Mouse (Mus musculus) yolk sac, embryonic 10.5 days (tissue): ENCODE measurements around the gene Pdik1l.

ENCODE experiments used
- DNase-seq: peaks from one replicate; pipeline ENCODE4 v3.0.0-alpha.2; 2017; ENCODE audit warnings: low spot score

The Pdik1l gene

DNA sequence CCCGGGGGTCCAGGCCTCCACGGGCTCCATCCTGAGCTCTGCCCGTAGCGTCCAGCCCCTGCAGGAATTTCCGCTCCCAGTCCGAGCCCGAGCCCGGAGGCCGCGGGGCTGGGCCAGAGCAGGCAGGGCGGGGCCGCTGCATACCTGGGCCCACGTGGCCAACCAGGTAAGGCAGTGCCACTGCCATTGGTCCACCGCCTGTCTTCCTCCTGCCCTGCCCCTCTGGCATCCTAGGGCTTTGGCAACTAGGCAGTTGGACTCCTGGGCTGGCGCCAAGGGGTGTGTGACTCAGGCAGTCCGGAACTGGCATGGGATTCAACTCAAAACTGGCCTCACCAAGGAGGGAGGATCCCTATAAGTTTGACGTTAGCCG lies 49.4 kb downstream of the Pdik1l start, which contains the start of gene Cnksr1:
TSS of gene Cnksr1 (minus strand) at position 121 of the 373 bp plus-strand sequence.
- DNase-seq = peak; percentile 76

DNA sequence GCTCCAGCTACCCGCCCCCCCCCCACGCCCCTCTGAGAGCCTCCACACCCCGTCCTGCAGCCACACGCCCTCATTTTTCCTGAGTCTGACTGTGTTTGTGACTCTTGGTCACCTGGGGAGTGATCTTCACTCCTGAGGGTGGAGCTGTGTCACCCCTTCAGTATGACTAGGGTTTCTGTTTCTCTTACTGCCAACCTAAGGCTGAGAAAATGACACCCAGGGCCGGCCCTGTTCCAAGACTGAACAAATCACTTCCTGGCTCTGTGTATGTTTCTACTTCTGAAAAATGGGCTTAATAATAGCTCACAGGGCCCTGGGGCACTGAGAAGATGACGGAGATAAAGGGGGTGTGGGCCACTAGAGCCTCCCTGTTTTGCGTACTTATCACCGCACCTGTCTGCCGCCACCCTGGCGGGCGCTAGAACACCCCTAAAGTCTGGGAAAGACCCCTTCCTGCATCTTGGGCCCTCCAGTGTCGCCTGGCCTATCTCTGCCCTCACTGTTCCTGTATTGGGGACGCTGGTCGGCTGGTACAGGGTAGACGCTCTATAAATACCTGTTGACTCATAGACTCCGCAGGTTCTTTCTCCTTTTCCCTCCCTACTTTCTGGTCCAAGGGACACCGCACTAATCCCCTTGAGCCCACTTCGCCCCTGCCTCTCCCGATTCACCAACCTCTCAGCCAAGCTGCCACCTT lies 50.0 kb downstream of the Pdik1l start:
- no peak for DNase-seq

DNA sequence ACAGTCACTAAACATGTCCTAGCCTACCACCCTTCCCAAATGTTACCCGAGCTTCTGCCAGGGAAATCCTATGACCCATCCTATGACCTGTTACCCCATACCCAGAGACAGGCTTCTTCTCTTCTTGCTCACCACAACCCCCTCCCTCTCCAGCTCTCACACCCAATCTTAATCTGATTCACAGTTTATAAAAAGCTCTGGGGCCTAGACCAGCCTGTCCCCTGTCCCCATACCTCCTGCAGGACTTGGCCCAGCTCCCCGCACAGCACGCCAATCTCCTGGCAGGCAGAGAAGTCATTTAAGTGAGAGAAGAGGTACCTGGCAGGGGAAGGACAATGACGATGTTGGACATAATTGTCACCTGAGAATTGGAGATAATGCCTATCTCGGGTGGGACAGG lies 52.8 kb downstream of the Pdik1l start:
- DNase-seq = no peak

DNA sequence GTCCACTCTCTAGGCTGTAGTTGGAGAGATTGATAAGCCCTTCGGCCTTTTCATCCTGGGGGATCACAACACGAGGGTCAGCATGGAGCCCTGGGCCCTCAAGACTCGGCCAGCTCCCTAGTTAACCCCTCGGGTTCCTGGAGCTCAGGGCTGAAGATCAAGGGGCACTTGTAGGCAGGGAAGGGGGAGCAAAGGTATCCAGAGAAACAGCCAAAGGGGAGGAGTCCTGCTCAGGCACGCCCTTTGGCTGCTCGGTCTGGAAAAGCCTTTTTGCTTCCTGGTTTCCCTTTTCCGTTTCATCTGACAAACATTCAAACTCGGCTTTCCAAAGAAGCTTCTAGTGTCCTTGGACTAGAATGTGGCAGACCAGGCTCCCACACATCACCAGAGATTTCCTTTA lies 57.3 kb downstream of the Pdik1l start:
- no peak for DNase-seq

DNA sequence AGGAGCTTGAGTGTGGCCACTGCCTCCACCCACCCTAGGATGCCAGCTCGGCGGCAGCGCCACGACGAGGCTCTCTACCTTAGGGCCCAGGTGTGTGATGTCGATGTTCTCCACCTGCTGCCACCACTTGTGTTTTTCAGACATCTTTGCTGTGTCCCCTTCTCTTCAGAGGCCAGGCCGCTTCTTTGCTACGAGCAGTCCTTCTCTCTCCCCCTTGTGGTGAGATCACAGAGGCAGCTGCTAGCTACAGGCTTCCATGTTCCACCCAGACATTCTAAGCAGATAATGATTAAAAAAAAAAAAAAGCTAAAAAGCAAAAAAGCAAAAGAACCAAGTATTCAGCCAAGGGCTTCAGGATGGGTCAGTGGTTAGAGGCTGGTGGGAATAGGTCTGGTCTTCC lies 60.5 kb downstream of the Pdik1l start, which contains the start of gene Catsper4:
TSS of gene Catsper4 (minus strand) at position 190 of the 400 bp plus-strand sequence.
- DNase-seq = no peak
